Mouse (Mus musculus) left cerebral cortex, postnatal 10 days (tissue): ENCODE measurements around the gene Cpe. TPM values are rescaled to one million over a fixed set of nuclear protein-coding genes. Genes with fewer than 3 reads are reported as not detected.

ENCODE experiments used
- DNase-seq, 2 experiments: peaks; one replicate each; pipeline ENCODE4 v3.0.0; 2021 to 2022; ENCODE audit warnings: low spot score in 2 of 2, mixed read lengths in 1 of 2; ENCODE audit errors: extremely low spot score in 1 of 2
- intact Hi-C: fragments of 180-260 bp; cut with DNase I; formaldehyde crosslinking; loops from one replicate; pipeline ENCODE4 v1.15.1; 2025
- total RNA-seq, 2 experiments: library from RNA; stranded (reverse); gene quantifications; 2 replicates each; pipeline ENCODE4 v1.2.3; 2021

The Cpe gene
- total RNA-seq, 2 experiments from 2014 or later: 1,698 to 1,832 TPM

DNA sequence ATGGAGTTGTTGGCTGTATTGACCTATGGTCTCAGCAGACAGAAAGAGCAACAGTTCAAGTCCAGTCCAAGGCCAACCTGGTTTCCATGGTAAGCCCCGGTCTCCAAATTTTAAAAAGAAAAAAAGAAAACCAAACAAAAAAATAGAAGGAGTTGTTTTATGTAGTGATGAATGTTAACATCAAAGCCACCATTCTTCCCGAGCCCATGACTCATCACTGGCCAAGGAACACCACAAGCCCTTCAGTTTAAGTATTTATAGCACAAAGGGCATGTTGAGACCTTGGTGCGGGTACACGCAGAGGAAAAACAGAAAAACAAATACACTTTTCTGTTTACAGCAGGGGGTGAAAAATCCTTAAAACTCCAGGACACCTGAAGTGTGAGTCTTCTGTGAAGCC is 49.5 kb downstream of the Cpe start:
- intact Hi-C loops: no loop called here
- no peak for DNase-seq

- DNase-seq: no peak
- intact Hi-C loops: no loop called here
These were observed 50.1 kb downstream of the Cpe start for GRCm38 (mm10) chr8:64642799-64643198.

GRCm38 (mm10) chr8:64640599-64640998 is 52.3 kb downstream of the Cpe start:
- intact Hi-C loops: no loop called here
- no peak for DNase-seq

GRCm38 (mm10) chr8:64639676-64640075 is 53.2 kb downstream of the Cpe start:
- DNase-seq: no peak
- intact Hi-C loops: no loop called here

- DNase-seq: no peak
- intact Hi-C loops: no loop called here
These were observed 58.0 kb downstream of the Cpe start for GRCm38 (mm10) chr8:64634901-64635300.

DNA sequence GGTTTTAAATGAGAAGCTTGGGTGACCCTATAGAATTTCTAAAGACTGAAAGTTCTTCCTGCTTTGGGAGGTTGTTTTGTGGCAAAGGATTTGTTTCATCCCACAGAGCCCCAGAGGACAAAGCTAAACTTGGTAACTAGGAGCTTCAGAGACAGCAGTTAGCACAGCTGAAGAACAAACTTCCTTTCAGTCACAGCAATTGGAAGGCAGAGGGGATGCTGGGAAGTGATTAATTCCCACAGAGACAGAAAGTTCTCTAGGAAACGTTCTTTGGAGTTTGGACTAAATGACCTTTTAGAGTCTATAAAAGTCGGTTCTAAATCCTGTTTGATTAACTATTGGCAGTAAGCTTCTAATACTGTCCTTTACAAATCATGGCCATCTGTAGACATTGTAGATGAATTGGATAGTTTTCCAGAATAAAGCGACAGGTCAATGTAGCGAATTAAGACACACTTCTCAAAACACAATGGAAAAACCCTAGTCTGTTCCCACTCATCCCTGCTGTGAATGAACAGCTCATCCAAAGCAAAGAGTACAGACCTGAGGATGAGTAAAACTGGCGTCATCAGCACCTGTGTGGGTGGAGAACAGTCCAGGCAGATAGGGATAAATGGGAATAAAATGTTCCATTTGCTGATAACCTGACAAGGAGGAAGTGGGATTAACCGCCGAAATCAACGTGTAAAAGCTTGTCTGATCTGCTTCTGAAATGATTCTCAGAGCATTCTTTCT is 58.6 kb downstream of the Cpe start:
- DNase-seq: no peak
- intact Hi-C loops: no loop called here

- intact Hi-C loops: no loop called here
- DNase-seq: no peak
These were observed 60.7 kb downstream of the Cpe start for GRCm38 (mm10) chr8:64632169-64632568.

DNA sequence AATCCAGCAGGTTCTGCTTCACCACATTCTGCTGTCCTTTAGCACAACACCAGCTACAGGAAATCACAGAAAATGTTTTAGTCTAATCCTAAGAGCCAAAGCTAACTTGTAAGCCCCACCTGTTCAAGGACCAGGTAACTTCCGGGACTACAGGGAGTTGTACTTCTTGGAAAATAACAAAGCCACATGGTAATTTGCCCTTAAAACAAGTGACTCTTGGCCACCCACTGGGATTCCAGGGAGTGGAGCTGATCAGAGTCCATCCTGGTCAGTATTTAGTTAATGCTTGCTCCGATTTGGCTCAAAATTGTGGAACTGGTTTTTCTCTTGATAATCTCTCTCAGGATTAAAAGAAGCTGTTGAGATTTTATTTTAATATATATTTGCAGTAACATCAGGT is 61.1 kb downstream of the Cpe start:
- no peak for DNase-seq
- intact Hi-C loops: no loop called here

- no peak for DNase-seq
- intact Hi-C loops: no loop called here
These were observed 63.7 kb downstream of the Cpe start for GRCm38 (mm10) chr8:64629034-64629760.

DNA sequence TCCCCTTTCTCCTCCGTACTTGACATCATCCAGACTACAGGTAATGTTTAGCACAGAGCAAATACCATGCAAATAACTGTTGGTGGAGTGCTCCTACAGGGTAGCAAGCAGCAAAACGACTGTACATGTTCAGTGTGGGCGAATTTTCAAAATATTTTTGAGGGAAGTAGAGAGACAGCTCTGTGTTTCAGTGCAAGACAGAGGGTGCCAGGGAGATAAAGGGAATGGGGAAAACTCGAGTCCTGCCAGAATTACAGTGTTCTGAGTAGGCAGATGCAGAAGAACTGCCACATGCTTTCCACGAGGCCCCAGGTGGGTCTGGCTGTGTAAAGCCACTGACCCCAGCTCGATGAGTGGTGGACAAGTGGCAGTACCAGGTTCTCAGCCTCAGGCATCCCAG is 64.8 kb downstream of the Cpe start:
- no peak for DNase-seq

DNA sequence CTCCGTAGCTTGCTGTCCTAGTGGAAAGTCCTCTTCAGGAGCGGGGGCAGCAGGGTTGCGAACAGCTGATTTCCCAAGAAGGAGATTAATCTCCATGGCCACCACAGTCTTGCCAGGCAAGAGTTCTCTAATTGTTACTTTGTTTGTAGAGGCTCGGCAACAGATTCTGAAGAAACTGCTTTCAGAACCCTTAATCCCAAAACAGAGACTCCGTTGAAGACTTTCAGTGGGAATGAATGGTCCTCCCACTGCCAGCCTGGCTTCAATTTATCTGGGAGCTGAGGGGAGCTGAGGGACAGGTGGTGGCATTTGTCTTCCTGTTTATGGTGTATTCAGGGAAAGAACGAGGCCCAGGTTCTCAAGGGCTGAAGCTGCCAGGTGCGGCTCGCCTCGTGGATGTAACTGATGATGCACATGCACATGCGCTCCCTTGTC is 68.2 kb downstream of the Cpe start:
- intact Hi-C loops: no loop called here
- DNase-seq: peak; percentile 33 to 46

More for the DNA sequence above, 64.8 kb downstream of the Cpe start:
- intact Hi-C loops: no loop called here

- intact Hi-C loops: no loop called here
These were observed 72.3 kb downstream of the Cpe start for GRCm38 (mm10) chr8:64620365-64621150.

GRCm38 (mm10) chr8:64619661-64620060 is 73.2 kb downstream of the Cpe start:
- intact Hi-C loops: loop anchor here (2.0 to 10.0 kb wide), 3 partner anchors 73 to 321 kb away; partner anchors contain the start of gene Cpe
- no peak for DNase-seq

More at GRCm38 (mm10) chr8:64620365-64621150, 72.3 kb downstream of the Cpe start:
- DNase-seq: no peak

GRCm38 (mm10) chr8:64618618-64619017 is 74.2 kb downstream of the Cpe start:
- intact Hi-C loops: loop anchor here (2.0 to 10.0 kb wide), 3 partner anchors 74 to 322 kb away; partner anchors contain the start of gene Cpe
- DNase-seq: peak; percentile 44 to 59

DNA sequence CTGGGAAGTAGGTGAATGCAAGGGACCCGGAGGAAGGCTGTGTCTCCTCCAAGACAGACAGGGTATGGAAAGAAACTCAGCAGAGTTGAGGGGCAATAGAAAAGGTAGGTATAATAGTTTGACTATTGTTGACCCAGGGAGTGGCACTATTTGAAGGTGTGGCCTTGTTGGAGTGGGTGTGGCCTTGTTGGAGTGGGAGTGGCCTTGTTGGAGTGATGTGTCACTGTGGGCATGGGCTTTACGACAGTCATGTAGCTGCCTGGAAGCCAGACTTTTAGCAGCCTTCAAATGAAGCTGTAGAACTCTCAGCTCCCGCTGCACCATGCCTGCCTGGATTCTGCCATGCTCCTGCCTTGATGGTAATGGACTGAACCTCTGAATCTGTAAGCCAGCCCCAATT is 76.3 kb downstream of the Cpe start:
- no peak for DNase-seq
- intact Hi-C loops: loop anchor here (10.0 kb wide), 1 partner anchor 228 kb away; no protein-coding TSS in a partner anchor

GRCm38 (mm10) chr8:64615459-64615858 is 77.4 kb downstream of the Cpe start:
- no peak for DNase-seq
- intact Hi-C loops: loop anchor here (10.0 kb wide), 1 partner anchor 229 kb away; no protein-coding TSS in a partner anchor

- intact Hi-C loops: loop anchor here (10.0 kb wide), 1 partner anchor 231 kb away; no protein-coding TSS in a partner anchor
- no peak for DNase-seq
These were observed 79.2 kb downstream of the Cpe start for GRCm38 (mm10) chr8:64613663-64614062.

- intact Hi-C loops: loop anchor here (10.0 kb wide), 1 partner anchor 233 kb away; no protein-coding TSS in a partner anchor
- DNase-seq: no peak
These were observed 81.5 kb downstream of the Cpe start for GRCm38 (mm10) chr8:64611210-64611974.
